Mouse (Mus musculus) limb, embryonic 10.5 days (tissue): ENCODE measurements around the gene Pabpc1l. TPM values are rescaled to one million over a fixed set of nuclear protein-coding genes. Genes with fewer than 3 reads are reported as not detected.
A peak's percentile ranks its signal among the peaks of the same experiment; 100 is the strongest.

Source experiments
- DNase-seq: peaks from one replicate; pipeline ENCODE4 v3.0.0-alpha.2; 2017; ENCODE audit warnings: low spot score
- H3K27ac ChIP-seq: fragments of 300-500 bp; sonication (generic); 2 replicates; pipeline ENCODE4 v1.5.1; 2016; ENCODE audit warnings: mild to moderate bottlenecking
- H3K27me3 ChIP-seq: fragments of 300-500 bp; sonication (generic); 2 replicates; pipeline ENCODE4 v1.6.1; 2016; ENCODE audit warnings: low read depth, mild to moderate bottlenecking; ENCODE audit not compliant: poor library complexity, severe bottlenecking
- H3K36me3 ChIP-seq: fragments of 300-500 bp; sonication (generic); 2 replicates; pipeline ENCODE4 v1.6.1; 2016; ENCODE audit warnings: mild to moderate bottlenecking, moderate library complexity
- H3K4me1 ChIP-seq: fragments of 300-500 bp; sonication (generic); 2 replicates; pipeline ENCODE4 v1.6.1; 2016
- H3K4me3 ChIP-seq: fragments of 300-500 bp; sonication (generic); 2 replicates; pipeline ENCODE4 v1.5.1; 2016; ENCODE audit warnings: mild to moderate bottlenecking, moderate library complexity
- H3K9me3 ChIP-seq: fragments of 300-500 bp; sonication (generic); replicated peaks from 2 replicates; pipeline ENCODE4 v1.6.1; 2016; ENCODE audit warnings: mild to moderate bottlenecking
- WGBS: fragments of 180-500 bp; shearing (Covaris S2); methylation state at CpG from one replicate; pipeline ENCODE4 v1.1.7; 2016; 5-methylcytosine and 5-hydroxymethylcytosine counted together
- polyA plus RNA-seq: library from polyadenylated mRNA; unstranded; fragments of >200 nt; fragmentation: Nextera tagmentation; extraction: Ambion mirVana; gene quantifications from 2 replicates; pipeline ENCODE4 v1.2.1, GENCODE M21; 2016

The Pabpc1l gene
- polyA plus RNA-seq, result 0.76 and 1.3 TPM in 2 replicates

DNA sequence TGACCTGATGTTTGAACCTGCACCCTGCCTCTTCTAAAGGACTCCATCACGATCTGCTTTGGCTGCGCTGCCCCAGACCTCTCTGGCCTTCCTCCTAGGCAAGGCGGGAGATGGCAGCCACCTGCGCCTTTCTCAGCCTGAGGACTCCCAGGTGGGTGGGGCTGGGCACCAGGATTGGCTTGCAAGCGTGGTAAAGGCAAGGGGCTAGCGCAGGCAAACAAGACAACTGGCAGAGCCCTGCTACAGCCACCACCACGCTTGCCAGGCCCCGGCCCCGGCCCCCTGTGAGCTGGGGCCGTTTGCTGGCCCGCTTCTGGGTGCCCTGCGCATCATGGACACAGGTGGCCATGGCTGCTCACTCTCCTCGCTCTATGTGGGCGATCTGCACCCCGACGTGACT, at the start of gene Pabpc1l:
Gene Pabpc1l, plus strand, starts transcription at position 301 of the 400 bp plus-strand sequence.
- WGBS, result 83% methylated on average over 16 of the region's 16 CpGs
- DNase-seq, result no peak
- no peaks in the 10 kb centered on the region for H3K27me3 ChIP-seq
- no peak within 1 kb of the TSS for H3K27ac ChIP-seq
- no peaks in the 10 kb centered on the region for H3K4me1 ChIP-seq
- no peak within 1 kb of the TSS for H3K4me3 ChIP-seq
- H3K9me3 ChIP-seq, result no peaks in the 10 kb centered on the region
- 0 out of 2 replicates have a peak, but pooled peaks cover 2% of the 10 kb centered on the region for H3K36me3 ChIP-seq

DNA sequence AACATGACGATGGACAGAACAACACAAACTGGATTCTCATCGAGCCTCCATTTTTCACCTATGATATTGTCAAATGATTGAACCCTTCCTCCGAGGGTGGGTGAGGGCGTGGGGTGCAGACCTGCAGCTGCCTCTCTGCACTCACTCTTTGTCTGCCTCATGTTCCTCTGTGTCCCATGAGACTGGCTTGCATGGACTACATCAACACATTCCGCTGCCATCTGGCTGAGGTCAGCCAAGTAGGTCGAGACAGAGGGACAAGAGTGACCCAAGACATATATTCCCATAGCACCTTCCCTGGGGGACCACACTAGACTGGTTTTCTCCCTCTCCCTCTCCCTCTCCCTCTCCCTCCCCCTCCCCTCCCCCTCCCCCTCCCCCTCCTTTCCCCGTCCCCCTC, 48.8 kb upstream of the Pabpc1l start:
- H3K36me3 ChIP-seq, result no peaks in the 10 kb centered on the region
- WGBS, result 95% methylated on average over 6 of the region's 7 CpGs
- H3K27ac ChIP-seq, result no peak overlapping the region
- no peaks in the 10 kb centered on the region for H3K9me3 ChIP-seq
- DNase-seq, result no peak
- H3K4me1 ChIP-seq, result no peaks in the 10 kb centered on the region
- H3K27me3 ChIP-seq, result no peaks in the 10 kb centered on the region
- no peak overlapping the region for H3K4me3 ChIP-seq

- 89% methylated on average over 8 of the region's 8 CpGs for WGBS
- H3K9me3 ChIP-seq, result no peaks in the 10 kb centered on the region
- no peak for DNase-seq
- no peaks in the 10 kb centered on the region for H3K4me1 ChIP-seq
- H3K36me3 ChIP-seq, result no peaks in the 10 kb centered on the region
- H3K4me3 ChIP-seq, result no peak overlapping the region
- no peaks in the 10 kb centered on the region for H3K27me3 ChIP-seq
- H3K27ac ChIP-seq, result no peak overlapping the region
Observed at GRCm38 (mm10) chr2:163987233-163987632, 38.0 kb upstream of the Pabpc1l start.

DNA sequence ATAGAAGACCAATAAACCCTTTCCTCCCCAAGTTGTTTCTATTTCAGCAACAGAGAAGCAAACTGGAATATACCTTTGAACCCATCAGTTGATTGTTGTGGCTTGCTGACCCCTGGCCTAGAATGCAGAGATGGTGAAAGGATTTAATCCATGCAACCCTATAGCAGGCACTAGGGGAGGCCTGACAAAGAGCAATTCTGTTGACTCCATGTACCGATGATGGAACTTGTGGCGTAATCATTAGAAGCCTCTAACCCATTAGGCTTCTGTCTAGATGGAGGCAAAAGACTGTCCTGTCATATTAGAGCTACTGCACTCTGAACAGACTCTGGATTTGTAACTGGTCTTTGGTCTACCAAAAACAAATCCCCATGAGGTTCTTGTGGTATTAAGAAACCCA, 32.4 kb upstream of the Pabpc1l start:
- 99% methylated on average over 2 of the region's 2 CpGs for WGBS
- Histone ChIP-seq H3K9me3 (no peaks in the 10 kb centered on the region), H3K4me1 (peaks cover 24% of the 10 kb centered on the region), H3K27ac (no peak overlapping the region), H3K27me3 (no peaks in the 10 kb centered on the region), H3K36me3 (peaks cover 8% of the 10 kb centered on the region), H3K4me3 (no peak overlapping the region)
- DNase-seq, result no peak

- Histone ChIP-seq H3K27me3 (no peaks in the 10 kb centered on the region), H3K36me3 (peaks cover 22% of the 10 kb centered on the region), H3K4me3 (peak within 1 kb of the TSS; percentile 95), H3K9me3 (no peaks in the 10 kb centered on the region), H3K27ac (peak within 1 kb of the TSS; percentile 89), H3K4me1 (peaks cover 24% of the 10 kb centered on the region)
- WGBS, result under 1% methylated on average over 14 of the region's 14 CpGs
- DNase-seq, result no peak
Observed at GRCm38 (mm10) chr2:163994654-163994976, 30.6 kb upstream of the Pabpc1l start, which contains the start of gene Ywhab. TSS of gene Ywhab (plus strand) at chr2:163994960.

DNA sequence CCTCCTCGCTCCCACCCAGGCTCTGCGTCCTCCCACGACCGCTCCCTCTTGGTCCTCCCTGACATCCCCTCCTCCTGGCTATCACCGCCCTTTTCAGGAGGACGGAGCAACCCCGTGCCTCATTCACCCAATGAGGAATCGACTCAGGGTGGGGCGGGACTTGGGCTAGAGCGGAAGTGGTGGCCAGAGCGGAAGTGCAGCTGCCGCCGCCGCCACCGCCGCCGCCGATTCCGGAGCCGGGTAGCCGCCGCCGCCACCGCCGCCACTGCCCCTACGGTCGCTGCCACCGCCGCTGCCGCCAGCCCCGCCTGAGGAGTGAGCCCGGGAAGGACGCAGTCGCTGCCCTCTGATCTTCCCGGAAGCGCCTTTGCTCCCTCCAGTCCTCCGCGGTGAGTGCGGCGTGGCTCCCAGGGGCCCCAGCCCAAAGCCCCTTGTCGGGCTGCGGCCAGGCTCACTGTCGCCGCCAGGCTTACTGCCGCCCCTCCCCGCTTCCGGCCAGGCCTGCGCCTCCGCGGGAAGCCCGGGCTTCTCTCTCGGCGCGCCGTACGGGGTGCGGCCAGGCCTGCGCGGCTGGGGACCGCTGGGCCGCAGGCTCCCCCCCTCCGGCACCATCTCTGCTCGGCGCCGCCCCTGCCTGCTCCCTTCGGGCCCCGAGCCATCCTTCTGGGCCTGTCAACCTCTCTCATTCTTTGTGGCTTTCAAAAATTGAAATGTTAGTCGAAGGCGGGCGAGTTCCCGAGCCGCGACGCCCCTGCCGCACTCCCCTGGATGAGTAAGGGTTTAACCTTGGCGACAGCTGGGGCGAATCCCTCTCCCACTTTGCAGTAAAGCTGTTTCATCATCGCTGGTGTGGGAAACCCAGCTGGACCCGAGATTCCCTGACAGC, 30.0 kb upstream of the Pabpc1l start:
- H3K36me3 ChIP-seq, result peaks cover 27% of the 10 kb centered on the region
- H3K4me3 ChIP-seq, result peak overlapping the region; percentile 95
- DNase-seq, result peak; percentile 92
- no peaks in the 10 kb centered on the region for H3K27me3 ChIP-seq
- no peaks in the 10 kb centered on the region for H3K9me3 ChIP-seq
- peak overlapping the region; percentile 89 for H3K27ac ChIP-seq
- WGBS, result under 1% methylated on average over 73 of the region's 79 CpGs
- peaks cover 24% of the 10 kb centered on the region for H3K4me1 ChIP-seq

GRCm38 (mm10) chr2:163996275-163996674, 29.0 kb upstream of the Pabpc1l start:
- 88% methylated on average over 6 of the region's 6 CpGs for WGBS
- no peak overlapping the region; the same call in 1 of the 2 replicates for H3K27ac ChIP-seq
- H3K4me1 ChIP-seq, result peaks cover 24% of the 10 kb centered on the region
- H3K36me3 ChIP-seq, result peaks cover 27% of the 10 kb centered on the region
- H3K9me3 ChIP-seq, result no peaks in the 10 kb centered on the region
- DNase-seq, result no peak
- no peaks in the 10 kb centered on the region for H3K27me3 ChIP-seq
- H3K4me3 ChIP-seq, result peak overlapping the region; percentile 95

GRCm38 (mm10) chr2:163996899-163997298, 28.4 kb upstream of the Pabpc1l start:
- Histone ChIP-seq H3K4me3 (no peak overlapping the region), H3K27me3 (no peaks in the 10 kb centered on the region), H3K36me3 (peaks cover 27% of the 10 kb centered on the region), H3K9me3 (no peaks in the 10 kb centered on the region), H3K27ac (no peak overlapping the region), H3K4me1 (peaks cover 24% of the 10 kb centered on the region)
- 84% methylated on average over 5 of the region's 5 CpGs for WGBS
- no peak for DNase-seq

- Histone ChIP-seq H3K27ac (no peak overlapping the region), H3K9me3 (no peaks in the 10 kb centered on the region), H3K4me1 (peaks cover 24% of the 10 kb centered on the region), H3K36me3 (peaks cover 37% of the 10 kb centered on the region), H3K4me3 (no peak overlapping the region), H3K27me3 (no peaks in the 10 kb centered on the region)
- DNase-seq, result no peak
- WGBS, result 93% methylated on average over 6 of the region's 6 CpGs
Observed at GRCm38 (mm10) chr2:163998981-163999380, 26.3 kb upstream of the Pabpc1l start.

DNA sequence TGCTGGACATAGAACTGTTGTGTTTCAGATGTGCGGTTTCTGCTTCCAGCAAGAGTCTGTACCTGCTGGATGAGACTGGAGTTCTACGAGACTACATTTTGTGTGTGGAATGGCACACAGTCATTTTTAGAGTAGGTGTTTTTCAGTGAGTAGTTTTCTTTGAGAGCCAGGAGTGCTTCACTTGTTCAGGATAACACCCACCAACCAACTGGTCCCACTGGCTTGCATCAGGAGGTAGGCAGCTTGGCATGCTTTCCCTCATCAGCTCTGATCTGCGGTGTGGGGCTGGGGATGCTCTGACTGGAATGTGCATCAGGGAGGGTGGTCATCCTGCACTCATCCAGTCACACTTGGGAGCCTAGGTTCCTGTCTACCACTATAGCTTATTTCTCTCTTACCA, 22.6 kb upstream of the Pabpc1l start:
- Histone ChIP-seq H3K27me3 (no peaks in the 10 kb centered on the region), H3K4me3 (no peak overlapping the region), H3K27ac (no peak overlapping the region), H3K9me3 (no peaks in the 10 kb centered on the region), H3K4me1 (peaks cover 16% of the 10 kb centered on the region), H3K36me3 (peaks cover 40% of the 10 kb centered on the region)
- WGBS, result 93% methylated on average over 3 of the region's 3 CpGs
- DNase-seq, result no peak

- Histone ChIP-seq H3K9me3 (no peaks in the 10 kb centered on the region), H3K27ac (no peak overlapping the region), H3K4me1 (peaks cover 16% of the 10 kb centered on the region), H3K27me3 (no peaks in the 10 kb centered on the region), H3K36me3 (peaks cover 24% of the 10 kb centered on the region), H3K4me3 (no peak overlapping the region)
- no peak for DNase-seq
- WGBS, result 77% methylated on average over 5 of the region's 5 CpGs
Observed at GRCm38 (mm10) chr2:164004503-164004902, 20.7 kb upstream of the Pabpc1l start.

GRCm38 (mm10) chr2:164006932-164007331, 18.3 kb upstream of the Pabpc1l start:
- H3K4me3 ChIP-seq, result no peak overlapping the region
- no peak for DNase-seq
- WGBS, result 76% methylated on average over 10 of the region's 10 CpGs

GRCm38 (mm10) chr2:164007547-164007946, 17.7 kb upstream of the Pabpc1l start:
- peaks cover 16% of the 10 kb centered on the region for H3K4me1 ChIP-seq
- no peak for DNase-seq
- 91% methylated on average over 8 of the region's 8 CpGs for WGBS

More at GRCm38 (mm10) chr2:164006932-164007331, 18.3 kb upstream of the Pabpc1l start:
- Histone ChIP-seq H3K9me3 (no peaks in the 10 kb centered on the region), H3K27ac (no peak overlapping the region), H3K27me3 (no peaks in the 10 kb centered on the region), H3K36me3 (peaks cover 30% of the 10 kb centered on the region), H3K4me1 (peaks cover 16% of the 10 kb centered on the region)

More at GRCm38 (mm10) chr2:164007547-164007946, 17.7 kb upstream of the Pabpc1l start:
- Histone ChIP-seq H3K27me3 (no peaks in the 10 kb centered on the region), H3K27ac (no peak overlapping the region), H3K4me3 (no peak overlapping the region), H3K9me3 (no peaks in the 10 kb centered on the region), H3K36me3 (peaks cover 33% of the 10 kb centered on the region)
